Mouse (Mus musculus): ENCODE results near the gene Gimap5. TPM values are rescaled to one million over a fixed set of nuclear protein-coding genes. Genes with fewer than 3 reads are reported as not detected.
A peak's percentile ranks its signal among the peaks of the same experiment; 100 is the strongest.

Gimap5 gene
- polyA plus RNA-seq (2014; fragmentation: Nextera tagmentation; extraction: Ambion mirVana), result 5.2 and 5.3 TPM in 2 replicates

- peak within 1 kb of the TSS; percentile 2; the same call in 1 of the 2 replicates for H3K4me3 ChIP-seq (ENCODE audit: low read depth, low read length)
- H3K36me3 ChIP-seq (ENCODE audit: control insufficient read depth, insufficient read depth, low read length), result no peaks in the 10 kb centered on the region
- H3K4me2 ChIP-seq (ENCODE audit: low read depth, low read length), result peak within 1 kb of the TSS; percentile 4; the same call in 1 of the 2 replicates
- ATAC-seq (ENCODE audit: low read depth), result no peak; the same call in 1 of the 2 replicates
- 35% methylated on average over 16 of the region's 16 CpGs for WGBS
- H3K9ac ChIP-seq (ENCODE audit: low read depth, low read length), result 0 out of 2 replicates have a peak within 1 kb of the TSS, but pooled peaks have one; percentile 21
- peak within 1 kb of the TSS; percentile 23 for H3K27ac ChIP-seq (replicated peaks; ENCODE audit: low read depth, low read length)
- peak; percentile 38 for DNase-seq (ENCODE audit: low spot score)
- 0 out of 2 replicates have a peak, but pooled peaks cover 5% of the 10 kb centered on the region for H3K4me1 ChIP-seq (ENCODE audit: control insufficient read depth, insufficient read depth, low read length)
- peaks cover 34% of the 10 kb centered on the region for H3K27me3 ChIP-seq (replicated peaks; ENCODE audit: control insufficient read depth, insufficient read depth, low read length)
- H3K9me3 ChIP-seq (ENCODE audit: control insufficient read depth, low read length), result no peaks in the 10 kb centered on the region
Measured at GRCm38 (mm10) chr6:48745959-48746889, at the start of gene Gimap5. Gene Gimap5, plus strand, starts transcription at chr6:48746197.

GRCm38 (mm10) chr6:48696830-48697554 is 49.0 kb upstream of the Gimap5 start:
- H3K27ac ChIP-seq (replicated peaks; ENCODE audit: low read depth, low read length), result 0 out of 2 replicates have a peak overlapping the region, but pooled peaks have one; percentile 39
- no peak for DNase-seq (ENCODE audit: low spot score)

GRCm38 (mm10) chr6:48697555-48697930 is 48.5 kb upstream of the Gimap5 start:
- H3K4me3 ChIP-seq (ENCODE audit: low read depth, low read length), result no peak overlapping the region
- no peaks in the 10 kb centered on the region for H3K27me3 ChIP-seq (replicated peaks; ENCODE audit: control insufficient read depth, insufficient read depth, low read length)
- no peak for ATAC-seq (ENCODE audit: low read depth)
- no peak overlapping the region for H3K9ac ChIP-seq (ENCODE audit: low read depth, low read length)
- DNase-seq (ENCODE audit: low spot score), result no peak
- no peaks in the 10 kb centered on the region for H3K36me3 ChIP-seq (ENCODE audit: control insufficient read depth, insufficient read depth, low read length)
- no peak overlapping the region for H3K27ac ChIP-seq (replicated peaks; ENCODE audit: low read depth, low read length)
- no peaks in the 10 kb centered on the region for H3K9me3 ChIP-seq (ENCODE audit: control insufficient read depth, low read length)
- no peaks in the 10 kb centered on the region for H3K4me1 ChIP-seq (ENCODE audit: control insufficient read depth, insufficient read depth, low read length)
- H3K4me2 ChIP-seq (ENCODE audit: low read depth, low read length), result no peak overlapping the region
- WGBS, result 40% methylated on average over 1 of the region's 1 CpGs

More at GRCm38 (mm10) chr6:48696830-48697554, 49.0 kb upstream of the Gimap5 start:
- H3K4me2 ChIP-seq (ENCODE audit: low read depth, low read length), result no peak overlapping the region
- H3K36me3 ChIP-seq (ENCODE audit: control insufficient read depth, insufficient read depth, low read length), result no peaks in the 10 kb centered on the region
- H3K9me3 ChIP-seq (ENCODE audit: control insufficient read depth, low read length), result no peaks in the 10 kb centered on the region
- H3K4me3 ChIP-seq (ENCODE audit: low read depth, low read length), result no peak overlapping the region
- H3K4me1 ChIP-seq (ENCODE audit: control insufficient read depth, insufficient read depth, low read length), result no peaks in the 10 kb centered on the region
- H3K27me3 ChIP-seq (replicated peaks; ENCODE audit: control insufficient read depth, insufficient read depth, low read length), result no peaks in the 10 kb centered on the region
- ATAC-seq (ENCODE audit: low read depth), result no peak
- WGBS, result 79% methylated on average over 4 of the region's 4 CpGs
- H3K9ac ChIP-seq (ENCODE audit: low read depth, low read length), result no peak overlapping the region

- Histone ChIP-seq H3K9me3 (ENCODE audit: control insufficient read depth, low read length) (no peaks in the 10 kb centered on the region), H3K36me3 (ENCODE audit: control insufficient read depth, insufficient read depth, low read length) (no peaks in the 10 kb centered on the region), H3K9ac (ENCODE audit: low read depth, low read length) (no peak overlapping the region), H3K4me2 (ENCODE audit: low read depth, low read length) (no peak overlapping the region), H3K4me1 (ENCODE audit: control insufficient read depth, insufficient read depth, low read length) (no peaks in the 10 kb centered on the region), H3K4me3 (ENCODE audit: low read depth, low read length) (no peak overlapping the region), H3K27ac (replicated peaks; ENCODE audit: low read depth, low read length) (no peak overlapping the region), H3K27me3 (replicated peaks; ENCODE audit: control insufficient read depth, insufficient read depth, low read length) (no peaks in the 10 kb centered on the region)
- ATAC-seq (ENCODE audit: low read depth), result no peak
- DNase-seq (ENCODE audit: low spot score), result no peak
- WGBS, result 75% methylated on average over 7 of the region's 7 CpGs
Measured at GRCm38 (mm10) chr6:48698066-48698856, 47.7 kb upstream of the Gimap5 start.

- Histone ChIP-seq H3K4me3 (ENCODE audit: low read depth, low read length) (no peak overlapping the region), H3K4me2 (ENCODE audit: low read depth, low read length) (no peak overlapping the region), H3K27ac (replicated peaks; ENCODE audit: low read depth, low read length) (no peak overlapping the region), H3K27me3 (replicated peaks; ENCODE audit: control insufficient read depth, insufficient read depth, low read length) (no peaks in the 10 kb centered on the region), H3K4me1 (ENCODE audit: control insufficient read depth, insufficient read depth, low read length) (no peaks in the 10 kb centered on the region), H3K9ac (ENCODE audit: low read depth, low read length) (no peak overlapping the region), H3K36me3 (ENCODE audit: control insufficient read depth, insufficient read depth, low read length) (no peaks in the 10 kb centered on the region), H3K9me3 (ENCODE audit: control insufficient read depth, low read length) (no peaks in the 10 kb centered on the region)
- no peak for DNase-seq (ENCODE audit: low spot score)
- no peak for ATAC-seq (ENCODE audit: low read depth)
- WGBS, result 76% methylated on average over 3 of the region's 3 CpGs
Measured at GRCm38 (mm10) chr6:48698888-48699287, 47.1 kb upstream of the Gimap5 start.

GRCm38 (mm10) chr6:48700251-48701075 is 45.5 kb upstream of the Gimap5 start:
- ATAC-seq (ENCODE audit: low read depth) (no peak), DNase-seq (ENCODE audit: low spot score) (peak; percentile 24)
- H3K4me2 ChIP-seq (ENCODE audit: low read depth, low read length), result no peak overlapping the region

GRCm38 (mm10) chr6:48702146-48702545 is 43.9 kb upstream of the Gimap5 start:
- DNase-seq (ENCODE audit: low spot score), result no peak
- no peak for ATAC-seq (ENCODE audit: low read depth)
- Histone ChIP-seq H3K36me3 (ENCODE audit: control insufficient read depth, insufficient read depth, low read length) (no peaks in the 10 kb centered on the region), H3K27ac (replicated peaks; ENCODE audit: low read depth, low read length) (no peak overlapping the region), H3K27me3 (replicated peaks; ENCODE audit: control insufficient read depth, insufficient read depth, low read length) (no peaks in the 10 kb centered on the region), H3K9ac (ENCODE audit: low read depth, low read length) (no peak overlapping the region), H3K9me3 (ENCODE audit: control insufficient read depth, low read length) (no peaks in the 10 kb centered on the region), H3K4me3 (ENCODE audit: low read depth, low read length) (no peak overlapping the region), H3K4me2 (ENCODE audit: low read depth, low read length) (no peak overlapping the region), H3K4me1 (ENCODE audit: control insufficient read depth, insufficient read depth, low read length) (no peaks in the 10 kb centered on the region)
- WGBS, result 80% methylated on average over 7 of the region's 7 CpGs

More at GRCm38 (mm10) chr6:48700251-48701075, 45.5 kb upstream of the Gimap5 start:
- H3K27ac ChIP-seq (replicated peaks; ENCODE audit: low read depth, low read length), result no peak overlapping the region
- no peaks in the 10 kb centered on the region for H3K27me3 ChIP-seq (replicated peaks; ENCODE audit: control insufficient read depth, insufficient read depth, low read length)
- no peaks in the 10 kb centered on the region for H3K36me3 ChIP-seq (ENCODE audit: control insufficient read depth, insufficient read depth, low read length)
- no peaks in the 10 kb centered on the region for H3K4me1 ChIP-seq (ENCODE audit: control insufficient read depth, insufficient read depth, low read length)
- no peak overlapping the region for H3K4me3 ChIP-seq (ENCODE audit: low read depth, low read length)
- WGBS, result 50% methylated on average over 5 of the region's 5 CpGs
- H3K9me3 ChIP-seq (ENCODE audit: control insufficient read depth, low read length), result no peaks in the 10 kb centered on the region
- H3K9ac ChIP-seq (ENCODE audit: low read depth, low read length), result no peak overlapping the region

Measured in embryonic facial prominence, embryonic 14.5 days (tissue).